Mouse (Mus musculus) small intestine, adult 10 weeks (tissue): ENCODE data around the gene Tgoln1. TPM values are rescaled to one million over a fixed set of nuclear protein-coding genes. Genes with fewer than 3 reads are reported as not detected.

Experiments
- polyA plus RNA-seq: library from polyadenylated mRNA; stranded (reverse); fragments of 350-450 nt; fragmentation: Illumina TruSeq; extraction: RNeasy Lipid Tissue Mini Kit (QIAGEN cat#74804); gene quantifications from one replicate; pipeline ENCODE4 v1.2.3, GENCODE M21; 2014; ENCODE audit warnings: low replicate concordance

Tgoln1 gene
- 262 TPM for polyA plus RNA-seq

DNA sequence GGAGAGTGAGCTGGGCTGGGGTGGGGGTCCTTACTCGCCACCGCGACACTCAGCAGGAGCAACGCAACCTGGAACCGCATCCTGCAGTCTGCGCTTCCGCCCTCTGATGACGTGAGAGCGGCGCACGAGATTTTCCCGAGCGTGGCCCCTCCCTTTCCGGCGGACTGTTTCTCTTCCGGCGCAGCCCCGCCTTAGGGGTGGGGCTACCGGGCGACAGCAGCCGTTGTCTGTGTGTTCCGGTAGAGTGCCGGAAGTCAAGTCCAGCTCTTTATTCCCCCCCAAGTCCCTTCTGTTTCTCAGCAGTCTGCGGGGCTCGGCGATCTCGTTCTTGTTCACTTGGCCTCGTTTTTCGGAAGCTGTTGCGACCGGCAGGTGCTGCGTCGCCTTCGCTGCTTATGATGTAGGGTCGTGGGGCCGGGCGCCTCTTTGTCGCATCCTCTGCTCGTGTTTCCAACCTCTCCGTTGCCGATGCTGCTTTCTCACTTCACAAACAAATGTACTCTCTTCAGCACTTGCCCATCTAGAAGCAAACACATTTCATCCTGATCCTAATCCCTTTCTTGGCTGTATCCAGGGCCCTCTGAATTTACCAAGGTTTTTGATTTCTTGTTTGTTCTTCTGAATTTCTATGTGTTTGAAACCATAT, at the start of gene Tgoln1:
Gene Tgoln1, minus strand, starts transcription at position 358 of the 646 bp plus-strand sequence.

DNA sequence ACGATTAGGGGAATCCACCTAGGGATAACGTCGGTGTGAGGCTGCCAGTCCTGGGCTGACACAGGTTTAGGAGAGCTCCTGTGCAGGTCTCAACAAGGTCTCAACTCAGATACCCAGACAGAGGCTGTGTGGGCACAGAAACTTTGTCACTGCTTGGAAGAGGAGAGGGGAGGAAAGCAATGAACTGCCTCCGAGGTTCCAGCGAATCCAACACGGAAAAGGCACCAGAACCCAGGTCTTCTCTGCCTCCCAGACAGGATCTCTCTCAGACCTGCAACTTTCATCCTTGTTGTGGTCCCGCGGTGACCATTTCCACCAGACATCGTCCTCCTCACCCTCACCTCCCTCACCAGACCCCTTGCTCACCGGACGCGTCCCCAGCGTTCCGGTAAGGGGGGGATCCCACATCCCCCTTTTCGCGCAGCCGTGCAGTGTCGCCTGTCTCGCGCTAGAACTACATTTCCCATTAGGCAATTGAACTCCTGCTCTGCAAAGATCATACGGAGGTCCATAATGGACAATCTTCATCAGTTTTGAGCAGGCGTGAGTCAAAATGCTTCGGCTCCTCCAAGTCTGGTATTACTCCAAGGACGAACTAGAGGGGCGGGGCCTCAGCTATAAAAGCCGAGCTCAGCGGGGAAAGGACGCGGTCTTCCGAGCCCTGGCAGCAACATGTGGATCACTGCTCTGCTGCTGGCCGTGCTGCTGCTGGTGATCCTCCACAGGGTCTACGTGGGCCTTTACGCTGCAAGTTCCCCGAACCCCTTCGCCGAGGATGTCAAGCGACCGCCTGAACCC, 18.6 kb downstream of the Tgoln1 start, which contains the start of the genes Elmod3 and Retsat:
Gene Elmod3, minus strand, starts transcription at position 458 of the 798 bp plus-strand sequence.
Gene Retsat, plus strand, starts transcription at position 520 of the 798 bp plus-strand sequence.

Other genes starting within 250 kb of the Tgoln1 start
- gene Vamp5, start 236.5 kb downstream of the Tgoln1 start, polyA plus RNA-seq, result 0.26 TPM
- gene Vamp8, start 226.3 kb downstream of the Tgoln1 start, polyA plus RNA-seq, result 93.1 TPM
- gene Ggcx, start 202.7 kb downstream of the Tgoln1 start, polyA plus RNA-seq, result 7.6 TPM
- gene Mat2a, start 177.4 kb downstream of the Tgoln1 start, polyA plus RNA-seq, result 279 TPM
- gene Sh2d6, start 95.3 kb downstream of the Tgoln1 start, polyA plus RNA-seq, result 0.41 TPM
- gene Capg, start 72.6 kb downstream of the Tgoln1 start, polyA plus RNA-seq, result not detected
- 13.5 TPM for gene Elmod3, start 18.6 kb downstream of the Tgoln1 start, polyA plus RNA-seq
- gene Retsat, start 18.5 kb downstream of the Tgoln1 start, polyA plus RNA-seq, result 47.4 TPM
- gene Tcf7l1, start 172.3 kb upstream of the Tgoln1 start, polyA plus RNA-seq, result 0.30 TPM